Mouse (Mus musculus): ENCODE data around the gene Alox12. TPM values are rescaled to one million over a fixed set of nuclear protein-coding genes. Genes with fewer than 3 reads are reported as not detected.

Alox12 gene
- polyA plus RNA-seq, 1 experiment from 2014 or later, result 3.8 TPM

DNA sequence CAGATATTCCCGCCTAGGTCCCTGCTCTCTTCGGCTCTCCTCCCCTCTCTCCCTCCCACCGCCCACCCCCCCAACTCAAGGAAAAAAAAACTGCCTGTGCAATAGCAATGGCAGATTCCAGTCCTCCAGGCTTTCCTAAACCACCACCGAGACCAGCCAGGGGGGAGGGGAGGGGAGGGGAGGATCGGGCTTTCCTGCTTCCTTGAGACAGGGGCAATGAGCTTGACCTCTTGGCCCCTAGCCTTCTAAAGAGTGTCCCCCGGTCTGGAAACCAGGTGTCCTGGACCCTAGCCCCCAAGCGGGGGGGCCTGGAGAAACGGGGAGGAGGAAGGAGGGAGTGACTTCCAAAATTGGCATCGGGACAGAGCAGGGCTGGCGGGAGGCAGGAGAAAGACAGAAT, 22.6 kb downstream of the Alox12 start:
- no peaks in the 10 kb centered on the region for H3K9me3 ChIP-seq (replicated peaks; ENCODE audit: low read length)
- peak overlapping the region; percentile 67 for H3K4me2 ChIP-seq (ENCODE audit: low read length)
- no peak for TF ChIP-seq CTCF (IDR thresholded peaks at IDR 0.05; ENCODE audit: low read depth)
- H3K36me3 ChIP-seq (ENCODE audit: insufficient read depth, low read length), result peaks cover 10% of the 10 kb centered on the region; the same call in 1 of the 2 replicates
- H3K4me1 ChIP-seq (replicated peaks; ENCODE audit: insufficient read depth, low read length), result peaks cover 13% of the 10 kb centered on the region; the same call in 1 of the 2 replicates
- peak overlapping the region; percentile 36 for H3K4me3 ChIP-seq (replicated peaks; ENCODE audit: low read depth, low read length)
- H3K27ac ChIP-seq, result 0 out of 2 replicates have a peak overlapping the region, but pooled peaks have one; percentile 52
- H3K9ac ChIP-seq (ENCODE audit: low read depth, low read length), result peak overlapping the region; percentile 60
- ATAC-seq (replicated peaks; ENCODE audit: low FRiP score, low read depth) (no peak), DNase-seq (ENCODE audit: low spot score) (peak; percentile 77)
- WGBS, result 2% methylated on average over 8 of the region's 10 CpGs
- H3K27me3 ChIP-seq (ENCODE audit: insufficient read depth, low read length), result peaks cover 13% of the 10 kb centered on the region; the same call in 1 of the 2 replicates

DNA sequence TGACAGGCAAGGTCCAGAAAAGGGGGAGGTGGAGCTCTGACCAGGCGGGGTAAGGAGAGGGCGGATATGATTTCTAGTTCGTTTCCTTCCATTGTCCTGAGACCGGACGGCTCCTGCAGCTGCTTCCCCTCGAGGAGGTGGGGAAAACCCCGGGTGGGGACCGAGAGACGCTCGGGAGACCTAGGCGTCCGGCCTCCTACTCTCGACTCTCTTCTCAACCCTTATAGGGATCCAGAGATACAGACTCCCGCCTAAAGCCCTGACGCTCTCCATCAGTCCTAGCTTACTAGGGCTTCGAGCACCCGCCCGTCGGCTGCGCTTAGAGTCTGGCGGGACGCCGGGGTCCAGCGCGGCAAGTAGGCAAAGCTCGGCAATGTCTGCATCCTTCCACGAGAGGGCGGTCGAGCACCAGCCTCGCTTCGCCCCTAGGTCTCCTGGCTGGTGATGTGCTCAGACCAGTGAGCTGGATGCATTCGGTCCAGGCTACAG, 24.9 kb downstream of the Alox12 start:
- ATAC-seq (replicated peaks; ENCODE audit: low FRiP score, low read depth) (peak; percentile 40; the same call in 1 of the 2 replicates), DNase-seq (ENCODE audit: low spot score) (peak; percentile 92)
- H3K27ac ChIP-seq, result peak overlapping the region; percentile 79
- H3K9ac ChIP-seq (ENCODE audit: low read depth, low read length), result 0 out of 2 replicates have a peak overlapping the region, but pooled peaks have one; percentile 9
- H3K9me3 ChIP-seq (replicated peaks; ENCODE audit: low read length), result no peaks in the 10 kb centered on the region
- H3K27me3 ChIP-seq (ENCODE audit: insufficient read depth, low read length), result peaks cover 13% of the 10 kb centered on the region
- TF ChIP-seq CTCF (IDR thresholded peaks at IDR 0.05; ENCODE audit: low read depth), result peak; percentile 97
- H3K4me1 ChIP-seq (replicated peaks; ENCODE audit: insufficient read depth, low read length), result peaks cover 15% of the 10 kb centered on the region
- peak overlapping the region; percentile 39 for H3K4me3 ChIP-seq (replicated peaks; ENCODE audit: low read depth, low read length)
- 0 out of 2 replicates have a peak, but pooled peaks cover 6% of the 10 kb centered on the region for H3K36me3 ChIP-seq (ENCODE audit: insufficient read depth, low read length)
- WGBS, result 1% methylated on average over 32 of the region's 32 CpGs
- peak overlapping the region; percentile 50 for H3K4me2 ChIP-seq (ENCODE audit: low read length)

DNA sequence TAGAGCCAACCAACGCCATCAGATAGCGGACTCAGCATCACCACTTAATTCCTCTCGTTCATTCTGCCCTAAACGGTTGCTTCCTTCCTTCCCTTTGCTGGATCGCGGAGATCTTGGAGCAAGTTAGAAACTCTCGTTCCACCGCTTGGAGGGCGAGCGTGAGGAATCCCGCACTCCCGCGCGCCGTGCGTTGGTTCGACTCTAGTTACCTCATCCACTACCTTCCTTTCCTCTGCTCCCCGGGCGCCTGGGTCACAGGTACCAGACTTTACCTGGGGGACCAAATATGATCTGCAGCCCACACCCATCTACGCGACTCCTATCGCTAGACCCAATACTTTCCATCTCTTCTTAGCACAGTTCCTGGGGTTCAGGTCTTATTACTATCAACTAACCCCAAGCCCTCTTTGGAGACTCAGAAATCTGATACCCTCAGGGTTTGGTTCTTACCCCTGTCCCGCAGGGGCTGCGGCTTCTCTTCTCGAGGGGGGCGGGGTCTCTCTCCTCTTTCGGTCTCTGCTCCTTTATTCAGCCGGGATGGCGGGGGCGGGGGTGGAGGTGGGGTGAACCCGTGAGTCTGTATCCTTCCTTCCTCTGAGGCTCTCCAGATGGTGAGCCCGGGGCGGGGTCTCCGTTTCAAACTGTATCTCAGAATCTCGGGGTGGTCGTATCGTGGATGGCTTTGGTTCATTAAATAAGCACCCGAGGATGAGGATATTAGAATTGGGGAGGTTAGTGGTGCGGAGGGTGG, 25.7 kb downstream of the Alox12 start, which contains the start of gene Bcl6b:
Bcl6b (minus strand) TSS at position 539 of the 751 bp plus-strand sequence.
- ATAC-seq (replicated peaks; ENCODE audit: low FRiP score, low read depth), result no peak
- Histone ChIP-seq H3K27me3 (ENCODE audit: insufficient read depth, low read length) (peaks cover 13% of the 10 kb centered on the region), H3K9ac (ENCODE audit: low read depth, low read length) (peak within 1 kb of the TSS; percentile 45), H3K9me3 (replicated peaks; ENCODE audit: low read length) (no peaks in the 10 kb centered on the region), H3K4me3 (replicated peaks; ENCODE audit: low read depth, low read length) (peak within 1 kb of the TSS; percentile 39), H3K4me2 (ENCODE audit: low read length) (peak within 1 kb of the TSS; percentile 50), H3K27ac (peak within 1 kb of the TSS; percentile 79), H3K36me3 (ENCODE audit: insufficient read depth, low read length) (no peaks in the 10 kb centered on the region), H3K4me1 (replicated peaks; ENCODE audit: insufficient read depth, low read length) (peaks cover 14% of the 10 kb centered on the region)
- no peak for TF ChIP-seq CTCF (IDR thresholded peaks at IDR 0.05; ENCODE audit: low read depth)
- DNase-seq (ENCODE audit: low spot score), result peak; percentile 55
- WGBS, result 1% methylated on average over 39 of the region's 39 CpGs

DNA sequence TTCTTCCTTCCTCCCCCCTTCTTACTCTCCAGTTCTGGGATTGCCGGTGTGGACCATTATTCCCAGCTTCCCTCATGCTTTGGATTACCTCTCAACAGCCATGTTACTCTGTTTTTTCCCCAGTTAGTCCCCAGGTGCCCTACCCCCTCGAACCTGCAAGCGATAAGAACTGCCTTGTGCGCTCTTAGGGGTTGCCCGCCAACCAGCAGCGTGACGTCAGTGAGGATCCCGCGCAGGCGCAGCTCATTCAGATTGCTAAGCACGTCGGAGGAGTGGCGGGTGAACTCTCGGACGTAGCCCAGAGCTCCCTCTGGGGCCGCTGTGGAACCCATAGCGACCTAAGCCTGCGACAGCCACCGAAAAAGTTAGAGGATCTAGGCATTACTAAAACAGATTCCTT, 26.3 kb downstream of the Alox12 start:
- no peaks in the 10 kb centered on the region for H3K36me3 ChIP-seq (ENCODE audit: insufficient read depth, low read length)
- 0 out of 2 replicates have a peak, but pooled peaks have one; percentile 9 for ATAC-seq (replicated peaks; ENCODE audit: low FRiP score, low read depth)
- 2% methylated on average over 19 of the region's 19 CpGs for WGBS
- no peak for TF ChIP-seq CTCF (IDR thresholded peaks at IDR 0.05; ENCODE audit: low read depth)
- H3K27me3 ChIP-seq (ENCODE audit: insufficient read depth, low read length), result peaks cover 13% of the 10 kb centered on the region
- H3K9me3 ChIP-seq (replicated peaks; ENCODE audit: low read length), result no peaks in the 10 kb centered on the region
- H3K4me2 ChIP-seq (ENCODE audit: low read length), result peak overlapping the region; percentile 50
- DNase-seq (ENCODE audit: low spot score), result peak; percentile 83
- H3K9ac ChIP-seq (ENCODE audit: low read depth, low read length), result peak overlapping the region; percentile 45; the same call in 1 of the 2 replicates
- peak overlapping the region; percentile 39 for H3K4me3 ChIP-seq (replicated peaks; ENCODE audit: low read depth, low read length)
- peak overlapping the region; percentile 79 for H3K27ac ChIP-seq
- H3K4me1 ChIP-seq (replicated peaks; ENCODE audit: insufficient read depth, low read length), result peaks cover 9% of the 10 kb centered on the region

GRCm38 (mm10) chr11:70227661-70228245, 27.4 kb downstream of the Alox12 start:
- peaks cover 13% of the 10 kb centered on the region for H3K27me3 ChIP-seq (ENCODE audit: insufficient read depth, low read length)
- peak overlapping the region; percentile 20; the same call in 1 of the 2 replicates for H3K9ac ChIP-seq (ENCODE audit: low read depth, low read length)
- H3K36me3 ChIP-seq (ENCODE audit: insufficient read depth, low read length), result no peaks in the 10 kb centered on the region
- no peaks in the 10 kb centered on the region for H3K9me3 ChIP-seq (replicated peaks; ENCODE audit: low read length)
- no peak for DNase-seq (ENCODE audit: low spot score)
- no peak for ATAC-seq (replicated peaks; ENCODE audit: low FRiP score, low read depth)
- peak overlapping the region; percentile 39 for H3K4me3 ChIP-seq (replicated peaks; ENCODE audit: low read depth, low read length)
- H3K4me1 ChIP-seq (replicated peaks; ENCODE audit: insufficient read depth, low read length), result peaks cover 9% of the 10 kb centered on the region
- WGBS, result 74% methylated on average over 4 of the region's 4 CpGs
- H3K27ac ChIP-seq, result no peak overlapping the region
- no peak for TF ChIP-seq CTCF (IDR thresholded peaks at IDR 0.05; ENCODE audit: low read depth)
- H3K4me2 ChIP-seq (ENCODE audit: low read length), result peak overlapping the region; percentile 50

DNA sequence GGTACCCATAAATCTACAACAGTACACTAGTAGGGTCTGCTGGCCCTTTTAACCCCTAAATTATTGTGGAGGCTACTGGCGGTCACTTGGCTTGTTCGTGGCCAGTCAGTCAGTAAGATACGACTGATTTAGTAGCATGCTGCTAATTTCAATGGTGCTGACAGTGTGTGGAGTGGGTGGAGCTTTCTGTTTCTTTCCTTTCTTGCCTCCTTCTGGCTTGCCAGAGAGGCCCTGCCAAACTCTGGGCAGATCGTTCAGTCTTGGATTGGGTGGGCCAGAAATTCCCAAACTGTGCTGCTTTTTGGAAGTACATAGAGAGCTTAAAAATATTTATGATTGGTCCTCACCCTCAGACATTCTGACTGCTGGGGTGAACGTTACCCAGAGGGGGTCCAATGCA, 28.0 kb downstream of the Alox12 start:
- DNase-seq (ENCODE audit: low spot score), result no peak
- H3K4me1 ChIP-seq (replicated peaks; ENCODE audit: insufficient read depth, low read length), result peaks cover 9% of the 10 kb centered on the region
- TF ChIP-seq CTCF (IDR thresholded peaks at IDR 0.05; ENCODE audit: low read depth), result no peak
- H3K4me3 ChIP-seq (replicated peaks; ENCODE audit: low read depth, low read length), result peak overlapping the region; percentile 39
- H3K9ac ChIP-seq (ENCODE audit: low read depth, low read length), result 0 out of 2 replicates have a peak overlapping the region, but pooled peaks have one; percentile 20
- H3K27me3 ChIP-seq (ENCODE audit: insufficient read depth, low read length), result peaks cover 13% of the 10 kb centered on the region
- H3K4me2 ChIP-seq (ENCODE audit: low read length), result peak overlapping the region; percentile 50
- H3K36me3 ChIP-seq (ENCODE audit: insufficient read depth, low read length), result no peaks in the 10 kb centered on the region
- H3K9me3 ChIP-seq (replicated peaks; ENCODE audit: low read length), result no peaks in the 10 kb centered on the region
- no peak for ATAC-seq (replicated peaks; ENCODE audit: low FRiP score, low read depth)
- 20% methylated on average over 5 of the region's 5 CpGs for WGBS
- no peak overlapping the region for H3K27ac ChIP-seq

All from kidney, postnatal 0 days (tissue).